Mouse (Mus musculus) ovary, postnatal 14 days (tissue): ENCODE results near the gene Zfp523.

Source experiments
- DNase-seq: peaks from one replicate; pipeline ENCODE4 v3.0.0; 2022; ENCODE audit warnings: low spot score

The Zfp523 gene

DNA sequence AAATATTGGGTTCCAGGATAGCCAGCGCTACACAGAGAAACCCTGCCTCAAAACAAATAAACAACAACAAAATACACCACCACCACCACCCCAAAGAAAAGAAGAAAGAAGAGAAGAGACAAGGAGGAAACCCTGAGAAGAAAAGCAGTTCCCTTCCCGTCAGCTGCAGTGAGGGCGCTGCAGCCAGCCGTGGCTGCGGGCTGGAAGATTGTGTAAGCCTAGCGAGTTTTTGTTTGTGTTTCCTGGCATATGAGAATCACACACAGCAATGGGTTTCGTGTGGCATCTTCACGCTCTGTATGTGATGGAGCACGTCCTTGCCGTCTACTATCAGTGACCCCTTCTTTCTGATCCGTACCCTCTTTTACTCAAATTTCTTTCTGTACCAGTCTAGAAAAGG, 69.7 kb downstream of the Zfp523 start:
- DNase-seq, result no peak

- DNase-seq, result no peak
These were observed 70.7 kb downstream of the Zfp523 start for GRCm38 (mm10) chr17:28247613-28248012.

- no peak for DNase-seq
These were observed 72.1 kb downstream of the Zfp523 start for GRCm38 (mm10) chr17:28249062-28249461.

- DNase-seq, result no peak
These were observed 74.8 kb downstream of the Zfp523 start for GRCm38 (mm10) chr17:28251579-28252280.

DNA sequence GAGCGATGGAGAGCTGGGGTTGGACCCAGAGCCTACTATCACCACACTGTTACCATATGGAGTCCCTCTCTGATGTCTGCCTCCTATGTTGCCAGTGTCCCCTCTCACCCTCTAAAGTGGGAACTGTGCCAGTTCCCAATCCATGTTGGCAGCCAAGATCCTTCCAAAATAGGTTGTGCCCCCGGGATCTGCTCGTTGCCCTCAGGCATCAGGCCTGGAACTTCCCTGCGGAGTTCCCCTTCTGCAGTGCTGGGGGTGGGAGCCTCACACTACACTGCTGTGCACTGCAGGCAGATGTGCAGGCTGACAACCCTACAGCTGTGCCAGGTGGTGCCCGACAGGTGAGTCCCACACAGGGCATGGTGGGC, 75.3 kb downstream of the Zfp523 start:
- DNase-seq, result no peak

- no peak for DNase-seq
These were observed 76.3 kb downstream of the Zfp523 start for GRCm38 (mm10) chr17:28253216-28253615.

DNA sequence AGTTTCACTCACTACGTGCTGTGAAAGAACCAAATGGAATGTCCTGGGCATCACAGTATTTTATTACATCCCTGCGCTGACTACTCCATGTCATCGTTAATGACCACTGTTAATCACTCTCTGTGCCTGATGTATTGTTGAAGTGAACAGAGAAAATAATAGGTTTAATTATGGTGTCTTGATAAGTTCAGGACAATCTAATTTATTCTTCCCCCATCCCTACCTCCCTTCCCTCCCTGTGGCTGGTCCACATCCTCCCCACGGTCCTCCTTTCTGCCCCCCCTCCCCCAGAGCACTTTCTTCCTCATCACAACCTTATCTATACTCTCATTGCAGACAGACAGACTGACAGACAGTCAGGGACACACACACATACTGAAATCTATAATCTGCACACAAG, 77.9 kb downstream of the Zfp523 start:
- no peak for DNase-seq
